Mouse (Mus musculus) myocyte (in vitro differentiated cells): ENCODE data around the gene Tbc1d14.

Experiments used
- MYOD1 ChIP-seq, 3 experiments: IDR thresholded peaks; one replicate each; pipeline ENCODE4 v1.6.1; 2011; ENCODE audit warnings: control low read depth in 2 of 3, low read depth in 2 of 3, mild to moderate bottlenecking in 2 of 3, moderate library complexity in 1 of 3; ENCODE audit not compliant: insufficient read length in 2 of 3, control insufficient read depth in 1 of 3
- POLR2AphosphoS2 ChIP-seq: IDR thresholded peaks from one replicate; pipeline ENCODE4 v1.6.1; 2011; ENCODE audit warnings: low read depth, control low read depth; ENCODE audit not compliant: insufficient read length
- TCF12 ChIP-seq: IDR thresholded peaks from one replicate; pipeline ENCODE4 v1.6.1; 2011; ENCODE audit warnings: mild to moderate bottlenecking, control low read depth; ENCODE audit not compliant: poor library complexity, insufficient read depth, severe bottlenecking
- USF1 ChIP-seq: IDR thresholded peaks from one replicate; pipeline ENCODE4 v1.6.1; 2011; ENCODE audit warnings: low read depth, mild to moderate bottlenecking, control low read depth, moderate library complexity

- no peak for TF ChIP-seq POLR2AphosphoS2
- no peak for TF ChIP-seq MYOD1 (IDR thresholded peaks at IDR 0.05; ENCODE audit: control insufficient read depth in 1 of 3, insufficient read length in 2 of 3, low read depth in 2 of 3)
- TF ChIP-seq TCF12, result no peak
- TF ChIP-seq USF1, result no peak
These were observed 40.7 kb downstream of the Tbc1d14 start for GRCm38 (mm10) chr5:36552391-36552790.
